Mouse (Mus musculus): Measurements from ENCODE around the gene Wnt9a. TPM values are rescaled to one million over a fixed set of nuclear protein-coding genes. Genes with fewer than 3 reads are reported as not detected.
"Not testable (repeated sequence)": the region's sequence is repeated elsewhere in the genome, so short reads cannot be mapped to it uniquely, and the experiment has no call there.

The Wnt9a gene
- polyA plus RNA-seq, 1 experiment from 2014 or later = 2.7 TPM

DNA sequence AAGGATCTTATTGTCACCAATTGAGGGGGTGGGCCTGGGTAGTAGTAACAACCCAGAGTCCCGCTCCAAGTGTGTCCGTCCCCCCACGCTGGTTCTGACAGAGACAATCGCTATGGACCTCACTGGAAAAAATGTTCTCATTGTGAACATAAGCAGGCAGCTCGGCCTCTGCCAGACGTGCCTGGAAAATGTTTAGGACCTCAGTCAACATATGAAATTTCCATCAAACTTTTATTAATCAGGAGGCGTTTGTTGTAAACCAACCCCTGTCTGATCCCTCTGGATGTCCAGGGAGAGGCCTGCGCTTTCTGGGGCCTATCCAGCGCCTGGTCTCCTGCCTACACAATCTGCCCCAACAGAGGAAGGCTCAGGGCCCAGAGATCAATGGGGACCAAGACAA lies 57.3 kb downstream of the Wnt9a start:
- no peak for ATAC-seq (ENCODE audit: low FRiP score)
- Histone ChIP-seq H3K4me3 (ENCODE audit: low read depth, low read length) (no peak overlapping the region), H3K9ac (ENCODE audit: low read depth, low read length) (no peak overlapping the region), H3K4me1 (replicated peaks; ENCODE audit: control insufficient read depth, insufficient read depth, low read length) (no peaks in the 10 kb centered on the region), H3K4me2 (replicated peaks; ENCODE audit: low read depth, low read length) (no peak overlapping the region), H3K27ac (ENCODE audit: low read depth, low read length) (no peak overlapping the region), H3K36me3 (ENCODE audit: control insufficient read depth, insufficient read depth, low read length) (no peaks in the 10 kb centered on the region), H3K27me3 (ENCODE audit: control insufficient read depth, insufficient read depth, low read length) (no peaks in the 10 kb centered on the region), H3K9me3 (ENCODE audit: control insufficient read depth, low read length) (no peaks in the 10 kb centered on the region)
- 84% methylated on average over 9 of the region's 9 CpGs for WGBS
- no peak for DNase-seq (ENCODE audit: low spot score)

DNA sequence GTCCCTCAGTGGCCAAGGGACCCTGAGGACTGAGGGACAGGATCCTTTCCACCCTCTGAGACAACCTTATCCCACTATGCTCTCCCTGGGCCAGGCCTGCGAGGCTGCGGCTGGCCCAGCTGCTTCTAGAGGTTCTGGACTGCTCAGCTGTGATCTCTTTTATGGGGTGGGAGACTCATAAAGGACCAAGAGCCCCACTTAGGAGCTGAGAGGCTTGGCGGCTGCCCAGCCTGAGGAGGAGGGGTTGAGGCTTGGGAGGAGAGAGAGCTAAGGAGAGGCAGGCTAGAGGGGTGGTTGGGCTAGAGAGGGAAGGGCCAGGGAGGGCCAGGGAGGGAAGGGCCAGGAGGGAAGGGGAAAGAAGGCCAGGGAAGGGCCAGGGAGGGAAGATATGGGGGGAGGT lies 57.7 kb downstream of the Wnt9a start:
- H3K9ac ChIP-seq (ENCODE audit: low read depth, low read length) = no peak overlapping the region
- H3K4me1 ChIP-seq (replicated peaks; ENCODE audit: control insufficient read depth, insufficient read depth, low read length) = no peaks in the 10 kb centered on the region
- H3K9me3 ChIP-seq (ENCODE audit: control insufficient read depth, low read length) = no peaks in the 10 kb centered on the region
- DNase-seq (ENCODE audit: low spot score) (no peak), ATAC-seq (ENCODE audit: low FRiP score) (no peak)
- 71% methylated on average over 3 of the region's 3 CpGs for WGBS
- H3K4me3 ChIP-seq (ENCODE audit: low read depth, low read length) = no peak overlapping the region
- no peak overlapping the region for H3K4me2 ChIP-seq (replicated peaks; ENCODE audit: low read depth, low read length)
- H3K36me3 ChIP-seq (ENCODE audit: control insufficient read depth, insufficient read depth, low read length) = no peaks in the 10 kb centered on the region
- no peaks in the 10 kb centered on the region for H3K27me3 ChIP-seq (ENCODE audit: control insufficient read depth, insufficient read depth, low read length)
- no peak overlapping the region for H3K27ac ChIP-seq (ENCODE audit: low read depth, low read length)

DNA sequence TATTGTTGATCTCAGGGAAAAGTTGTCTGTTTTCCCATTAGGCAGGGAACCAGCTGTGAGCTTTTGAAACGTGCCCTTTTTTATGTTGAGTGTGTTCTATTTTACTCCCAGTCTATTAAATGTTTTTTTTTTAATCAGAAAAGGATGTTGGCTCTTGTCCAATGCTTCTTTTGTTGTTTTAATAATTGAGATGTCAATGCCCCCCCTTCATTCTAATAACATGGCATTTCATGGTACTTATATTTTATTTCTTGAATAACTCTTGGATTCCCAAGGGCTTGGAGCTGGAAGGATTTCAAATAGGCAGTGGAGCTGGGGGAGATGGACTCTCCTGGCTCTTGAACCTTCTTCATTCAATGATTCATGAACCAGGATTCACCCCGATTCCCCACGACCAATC lies 59.3 kb downstream of the Wnt9a start:
- ATAC-seq (ENCODE audit: low FRiP score) (no peak), DNase-seq (ENCODE audit: low spot score) (no peak)
- Histone ChIP-seq H3K4me2 (replicated peaks; ENCODE audit: low read depth, low read length) (no peak overlapping the region), H3K27ac (ENCODE audit: low read depth, low read length) (no peak overlapping the region), H3K4me1 (replicated peaks; ENCODE audit: control insufficient read depth, insufficient read depth, low read length) (no peaks in the 10 kb centered on the region), H3K9me3 (ENCODE audit: control insufficient read depth, low read length) (no peaks in the 10 kb centered on the region), H3K9ac (ENCODE audit: low read depth, low read length) (no peak overlapping the region), H3K36me3 (ENCODE audit: control insufficient read depth, insufficient read depth, low read length) (no peaks in the 10 kb centered on the region), H3K27me3 (ENCODE audit: control insufficient read depth, insufficient read depth, low read length) (no peaks in the 10 kb centered on the region), H3K4me3 (ENCODE audit: low read depth, low read length) (no peak overlapping the region)
- 74% methylated on average over 3 of the region's 3 CpGs for WGBS

DNA sequence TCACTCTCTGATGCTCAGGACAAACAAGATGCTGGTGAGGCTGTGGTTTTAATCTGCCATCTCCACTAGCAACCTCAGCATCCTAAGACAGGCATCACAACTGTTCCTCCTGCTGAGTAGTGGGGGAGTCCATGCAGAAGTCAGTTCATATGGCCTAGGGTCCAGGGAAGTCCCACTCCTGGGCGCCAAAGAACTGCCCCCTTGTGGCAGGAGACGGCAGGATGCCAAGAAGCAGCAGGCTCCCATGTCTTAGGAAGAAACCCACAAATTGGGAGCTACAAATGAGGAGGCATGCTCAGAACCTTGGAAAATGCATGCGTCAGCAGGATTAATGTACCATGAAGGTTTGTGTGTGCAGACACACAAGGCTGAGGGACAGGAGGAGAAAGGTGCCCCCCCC lies 59.9 kb downstream of the Wnt9a start:
- Histone ChIP-seq H3K36me3 (ENCODE audit: control insufficient read depth, insufficient read depth, low read length) (no peaks in the 10 kb centered on the region), H3K4me2 (replicated peaks; ENCODE audit: low read depth, low read length) (no peak overlapping the region), H3K27me3 (ENCODE audit: control insufficient read depth, insufficient read depth, low read length) (no peaks in the 10 kb centered on the region), H3K4me1 (replicated peaks; ENCODE audit: control insufficient read depth, insufficient read depth, low read length) (no peaks in the 10 kb centered on the region), H3K9me3 (ENCODE audit: control insufficient read depth, low read length) (no peaks in the 10 kb centered on the region), H3K9ac (ENCODE audit: low read depth, low read length) (no peak overlapping the region), H3K4me3 (ENCODE audit: low read depth, low read length) (no peak overlapping the region), H3K27ac (ENCODE audit: low read depth, low read length) (no peak overlapping the region)
- ATAC-seq (ENCODE audit: low FRiP score) (no peak), DNase-seq (ENCODE audit: low spot score) (peak; percentile 50)
- WGBS = 35% methylated on average over 3 of the region's 3 CpGs

DNA sequence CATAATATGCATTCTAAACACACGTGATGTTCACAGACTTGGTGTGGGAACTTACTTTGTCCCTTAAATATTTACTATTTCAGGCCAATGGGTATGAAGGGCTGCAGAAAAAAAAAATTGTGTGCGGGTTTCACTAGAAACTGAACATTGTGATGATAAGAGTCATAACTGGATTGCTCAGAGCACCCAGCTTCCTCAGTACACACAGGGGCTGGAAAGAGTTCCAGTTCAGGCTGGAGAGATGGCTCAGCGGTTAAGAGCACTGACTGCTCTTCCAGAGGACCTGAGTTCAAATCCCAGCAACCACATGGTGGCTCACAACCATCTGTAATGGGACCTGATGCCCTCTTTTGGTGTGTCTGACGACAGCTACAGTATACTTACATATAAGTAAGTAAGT lies 61.2 kb downstream of the Wnt9a start:
- DNase-seq (ENCODE audit: low spot score); H3K4me3 ChIP-seq (ENCODE audit: low read depth, low read length); H3K4me2 ChIP-seq (replicated peaks; ENCODE audit: low read depth, low read length); H3K36me3 ChIP-seq (ENCODE audit: control insufficient read depth, insufficient read depth, low read length); H3K27ac ChIP-seq (ENCODE audit: low read depth, low read length); H3K4me1 ChIP-seq (replicated peaks; ENCODE audit: control insufficient read depth, insufficient read depth, low read length); H3K9me3 ChIP-seq (ENCODE audit: control insufficient read depth, low read length); H3K27me3 ChIP-seq (ENCODE audit: control insufficient read depth, insufficient read depth, low read length); ATAC-seq (ENCODE audit: low FRiP score); H3K9ac ChIP-seq (ENCODE audit: low read depth, low read length): not testable (repeated sequence)
- WGBS = 84% methylated on average over 4 of the region's 4 CpGs

DNA sequence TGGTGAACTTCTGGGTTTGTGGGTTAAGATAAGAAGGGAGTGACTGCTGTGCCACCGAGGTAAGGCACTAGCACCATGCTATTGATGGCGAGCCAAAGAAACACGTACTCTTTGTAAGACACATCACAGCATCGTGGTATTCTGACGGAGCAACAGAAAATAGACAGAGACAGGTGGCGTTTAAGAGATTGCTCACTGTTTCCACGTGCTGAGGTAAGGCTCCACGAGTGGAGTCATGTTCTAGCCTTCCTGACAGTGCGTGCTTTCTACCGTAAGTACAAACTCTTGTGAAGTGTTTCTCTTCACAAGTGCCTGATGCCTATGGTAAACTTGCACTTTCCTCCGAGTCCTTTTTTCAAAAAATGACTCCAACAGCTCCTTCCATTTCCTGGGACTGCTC lies 63.1 kb downstream of the Wnt9a start:
- H3K9ac ChIP-seq (ENCODE audit: low read depth, low read length) = no peak overlapping the region
- H3K36me3 ChIP-seq (ENCODE audit: control insufficient read depth, insufficient read depth, low read length) = no peaks in the 10 kb centered on the region
- ATAC-seq (ENCODE audit: low FRiP score) = no peak
- no peak overlapping the region for H3K4me2 ChIP-seq (replicated peaks; ENCODE audit: low read depth, low read length)
- H3K4me1 ChIP-seq (replicated peaks; ENCODE audit: control insufficient read depth, insufficient read depth, low read length) = no peaks in the 10 kb centered on the region
- H3K4me3 ChIP-seq (ENCODE audit: low read depth, low read length) = no peak overlapping the region
- H3K9me3 ChIP-seq (ENCODE audit: control insufficient read depth, low read length) = no peaks in the 10 kb centered on the region
- no peaks in the 10 kb centered on the region for H3K27me3 ChIP-seq (ENCODE audit: control insufficient read depth, insufficient read depth, low read length)
- 85% methylated on average over 11 of the region's 11 CpGs for WGBS
- no peak for DNase-seq (ENCODE audit: low spot score)
- no peak overlapping the region for H3K27ac ChIP-seq (ENCODE audit: low read depth, low read length)

DNA sequence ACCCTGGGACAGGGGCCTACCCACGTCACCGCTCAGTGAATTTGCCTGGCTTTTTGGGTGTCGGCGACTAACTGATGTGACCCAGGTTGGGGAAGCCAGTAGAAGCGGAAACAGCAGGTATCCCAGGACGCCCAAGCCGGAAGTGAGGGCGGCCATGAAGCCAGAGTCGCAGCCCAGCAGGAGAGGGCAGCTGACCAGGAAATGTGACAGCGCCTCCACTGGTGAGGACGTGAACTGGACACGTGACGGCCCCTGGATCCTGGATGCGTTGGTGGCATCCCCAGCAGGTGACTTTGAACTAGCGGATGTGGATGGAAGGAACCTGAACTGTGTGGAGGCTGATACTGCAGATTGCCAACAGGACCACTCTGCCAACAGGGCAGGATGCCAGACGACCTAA lies 68.7 kb downstream of the Wnt9a start, which contains the start of gene Prss38:
Gene Prss38, minus strand, starts transcription at position 183 of the 400 bp plus-strand sequence.
- Histone ChIP-seq H3K4me3 (ENCODE audit: low read depth, low read length) (no peak within 1 kb of the TSS), H3K4me2 (replicated peaks; ENCODE audit: low read depth, low read length) (no peak within 1 kb of the TSS), H3K9me3 (ENCODE audit: control insufficient read depth, low read length) (no peaks in the 10 kb centered on the region), H3K9ac (ENCODE audit: low read depth, low read length) (no peak within 1 kb of the TSS), H3K27me3 (ENCODE audit: control insufficient read depth, insufficient read depth, low read length) (no peaks in the 10 kb centered on the region), H3K27ac (ENCODE audit: low read depth, low read length) (no peak within 1 kb of the TSS), H3K36me3 (ENCODE audit: control insufficient read depth, insufficient read depth, low read length) (no peaks in the 10 kb centered on the region), H3K4me1 (replicated peaks; ENCODE audit: control insufficient read depth, insufficient read depth, low read length) (no peaks in the 10 kb centered on the region)
- no peak for ATAC-seq (ENCODE audit: low FRiP score)
- 73% methylated on average over 16 of the region's 16 CpGs for WGBS
- no peak for DNase-seq (ENCODE audit: low spot score)

DNA sequence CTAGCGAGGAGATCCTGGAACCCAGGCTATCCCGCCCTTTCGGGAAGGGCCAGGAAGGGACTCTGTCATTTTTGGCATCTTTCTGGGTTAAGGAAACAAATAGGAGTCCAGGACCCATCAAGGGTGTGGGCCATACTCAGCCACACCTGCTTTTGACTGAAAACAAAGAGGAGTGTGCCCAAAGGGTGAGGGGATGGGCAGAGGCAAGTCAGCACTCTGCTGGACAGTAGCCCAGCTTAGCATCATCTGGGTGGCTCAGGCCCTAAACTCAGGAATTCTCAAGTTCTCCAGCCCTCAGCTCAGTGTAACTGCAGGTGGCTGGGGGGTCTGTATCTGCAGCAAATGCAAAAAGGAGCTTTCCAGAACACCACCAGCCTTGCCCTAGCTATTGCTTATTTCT lies 71.3 kb downstream of the Wnt9a start:
- no peak overlapping the region for H3K4me2 ChIP-seq (replicated peaks; ENCODE audit: low read depth, low read length)
- no peaks in the 10 kb centered on the region for H3K27me3 ChIP-seq (ENCODE audit: control insufficient read depth, insufficient read depth, low read length)
- H3K36me3 ChIP-seq (ENCODE audit: control insufficient read depth, insufficient read depth, low read length) = no peaks in the 10 kb centered on the region
- no peaks in the 10 kb centered on the region for H3K4me1 ChIP-seq (replicated peaks; ENCODE audit: control insufficient read depth, insufficient read depth, low read length)
- ATAC-seq (ENCODE audit: low FRiP score) (no peak), DNase-seq (ENCODE audit: low spot score) (no peak)
- no peak overlapping the region for H3K4me3 ChIP-seq (ENCODE audit: low read depth, low read length)
- H3K27ac ChIP-seq (ENCODE audit: low read depth, low read length) = no peak overlapping the region
- H3K9ac ChIP-seq (ENCODE audit: low read depth, low read length) = no peak overlapping the region
- no peaks in the 10 kb centered on the region for H3K9me3 ChIP-seq (ENCODE audit: control insufficient read depth, low read length)
- 91% methylated on average over 3 of the region's 3 CpGs for WGBS

DNA sequence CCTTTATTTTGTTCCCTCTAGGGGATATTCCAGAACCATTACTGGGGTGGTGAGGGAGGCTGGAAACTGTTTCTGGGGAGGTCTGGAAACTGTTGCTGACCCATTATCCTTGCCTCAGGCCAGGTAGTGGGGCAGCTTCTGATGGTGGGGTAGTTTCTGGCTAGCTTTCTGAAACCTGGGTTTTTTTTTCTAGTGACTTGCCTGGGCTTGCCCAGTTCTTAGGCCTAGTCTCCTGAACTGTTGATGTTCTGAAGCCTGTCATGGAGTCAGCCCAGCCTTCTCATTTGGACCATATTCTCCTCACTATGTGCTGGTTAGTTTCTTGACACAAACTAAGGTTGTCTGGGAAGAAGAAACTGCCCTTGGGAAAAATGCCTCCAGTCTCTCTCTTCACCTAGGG lies 72.8 kb downstream of the Wnt9a start:
- ATAC-seq (ENCODE audit: low FRiP score) (no peak), DNase-seq (ENCODE audit: low spot score) (no peak)
- no peaks in the 10 kb centered on the region for H3K36me3 ChIP-seq (ENCODE audit: control insufficient read depth, insufficient read depth, low read length)
- no peak overlapping the region for H3K27ac ChIP-seq (ENCODE audit: low read depth, low read length)
- peaks cover 2% of the 10 kb centered on the region; the same call in 1 of the 2 replicates for H3K4me1 ChIP-seq (replicated peaks; ENCODE audit: control insufficient read depth, insufficient read depth, low read length)
- H3K27me3 ChIP-seq (ENCODE audit: control insufficient read depth, insufficient read depth, low read length) = no peaks in the 10 kb centered on the region
- no peak overlapping the region for H3K4me3 ChIP-seq (ENCODE audit: low read depth, low read length)
- H3K9me3 ChIP-seq (ENCODE audit: control insufficient read depth, low read length) = no peaks in the 10 kb centered on the region
- H3K4me2 ChIP-seq (replicated peaks; ENCODE audit: low read depth, low read length) = no peak overlapping the region
- no peak overlapping the region for H3K9ac ChIP-seq (ENCODE audit: low read depth, low read length)
